In genomic region chr6:115076781-115077575, GRCm38 (mm10) we compare ENCODE assay signal across 21 mouse cellular contexts. TPM values are rescaled to one million over a fixed set of nuclear protein-coding genes. Genes with fewer than 3 reads are reported as not detected.
DNase-seq lines count a peak whose midpoint lies in the region; ATAC-seq and TF ChIP-seq lines count a peak whose summit lies in the region.
"Had no signal": no experiment of that assay in that cellular context is flagged by ENCODE, and none has a peak within 500 bp of the region (broad histone marks: within the 10 kb centered on the region; RNA-seq: fewer than 3 reads in every experiment).

No protein-coding gene starts in this region.

- no peaks in the 10 kb centered on the region for H3K36me3 ChIP-seq in midbrain, postnatal 0 days (ENCODE audit: insufficient read depth, low read length)
- no peaks in the 10 kb centered on the region for H3K36me3 ChIP-seq in midbrain, embryonic 10.5 days
- H3K36me3 ChIP-seq in lung, embryonic 14.5 days (ENCODE audit: insufficient read depth): no peaks in the 10 kb centered on the region
- H3K36me3 ChIP-seq: midbrain, embryonic 13.5 days; neural tube, embryonic 15.5 days had no signal

- H3K27ac ChIP-seq in midbrain, postnatal 0 days (ENCODE audit: low read depth, low read length): no peak overlapping the region
- no peak overlapping the region for H3K27ac ChIP-seq in midbrain, embryonic 10.5 days (replicated peaks)
- peak overlapping the region; percentile 24; the same call in 1 of the 2 replicates for H3K27ac ChIP-seq in lung, embryonic 14.5 days (ENCODE audit: low read depth)
- H3K27ac ChIP-seq: kidney, postnatal 0 days; layer of hippocampus, adult 2 months; macrophage; midbrain, embryonic 13.5 days; neural tube, embryonic 15.5 days had no signal

- H3K27me3 ChIP-seq in midbrain, postnatal 0 days (ENCODE audit: insufficient read depth, low read length): no peaks in the 10 kb centered on the region
- H3K27me3 ChIP-seq in midbrain, embryonic 10.5 days (ENCODE audit: low read depth, poor library complexity, severe bottlenecking): no peaks in the 10 kb centered on the region
- H3K27me3 ChIP-seq in lung, embryonic 14.5 days (ENCODE audit: insufficient read depth, low read length): no peaks in the 10 kb centered on the region
- H3K27me3 ChIP-seq: CH12.LX; midbrain, embryonic 13.5 days; neural tube, embryonic 15.5 days had no signal

- no peak overlapping the region for H3K4me2 ChIP-seq in midbrain, postnatal 0 days (ENCODE audit: low read depth, low read length, poor library complexity, severe bottlenecking)
- H3K4me2 ChIP-seq in lung, embryonic 14.5 days: no peak overlapping the region
- H3K4me2 ChIP-seq: midbrain, embryonic 13.5 days; neural tube, embryonic 15.5 days had no signal

- 49% methylated on average over 9 of the region's 9 CpGs for WGBS in midbrain, postnatal 0 days
- 54% methylated on average over 9 of the region's 9 CpGs for WGBS in midbrain, embryonic 10.5 days
- 23% methylated on average over 9 of the region's 9 CpGs for WGBS in lung, embryonic 14.5 days

- H3K9ac ChIP-seq in midbrain, postnatal 0 days (replicated peaks; ENCODE audit: low read length, poor library complexity, severe bottlenecking): no peak overlapping the region
- no peak overlapping the region for H3K9ac ChIP-seq in lung, embryonic 14.5 days
- H3K9ac ChIP-seq: midbrain, embryonic 13.5 days; neural tube, embryonic 15.5 days had no signal

- peak; percentile 26 to 42 for DNase-seq in cerebellum, adult 18-20 months
- DNase-seq in cerebellum, adult 11 months: no peak
- DNase-seq in midbrain, postnatal 0 days (ENCODE audit: low spot score): peak; percentile 35
- no peak for DNase-seq in midbrain, embryonic 10.5 days (ENCODE audit: low spot score)
- peak; percentile 84 for DNase-seq in lung, embryonic 14.5 days
- peak; percentile 54 to 59 for DNase-seq in lung, postnatal 4 days
- DNase-seq in ovary, adult 18-20 months (ENCODE audit: low spot score): no peak
- no peak for DNase-seq in right cerebral cortex, postnatal 4 days
- DNase-seq: left cerebral cortex, postnatal 4 days; retina, postnatal 1 day; thymus, postnatal 4 days had no signal

- no peaks in the 10 kb centered on the region for H3K9me3 ChIP-seq in midbrain, postnatal 0 days (ENCODE audit: low read length)
- no peaks in the 10 kb centered on the region for H3K9me3 ChIP-seq in midbrain, embryonic 10.5 days (replicated peaks)
- no peaks in the 10 kb centered on the region for H3K9me3 ChIP-seq in lung, embryonic 14.5 days (ENCODE audit: low read depth, low read length)
- H3K9me3 ChIP-seq: midbrain, embryonic 13.5 days; neural tube, embryonic 15.5 days had no signal

- H3K4me3 ChIP-seq in midbrain, postnatal 0 days (ENCODE audit: low read depth, low read length): no peak overlapping the region
- no peak overlapping the region for H3K4me3 ChIP-seq in midbrain, embryonic 10.5 days
- no peak overlapping the region for H3K4me3 ChIP-seq in lung, embryonic 14.5 days (ENCODE audit: low read depth, low read length)
- H3K4me3 ChIP-seq: layer of hippocampus, adult 2 months; midbrain, embryonic 13.5 days; myocyte; neural tube, embryonic 15.5 days had no signal

- no peak for ATAC-seq in midbrain, postnatal 0 days (ENCODE audit: low FRiP score)
- peak; percentile 91 for ATAC-seq in lung, embryonic 14.5 days (ENCODE audit: insufficient read depth)
- ATAC-seq: forebrain, embryonic 16.5 days; midbrain, embryonic 13.5 days had no signal

- no peak for TF ChIP-seq CTCF in midbrain, postnatal 0 days (IDR thresholded peaks at IDR 0.05)
- TF ChIP-seq CTCF in lung, embryonic 14.5 days (IDR thresholded peaks at IDR 0.05; ENCODE audit: low read depth): no peak

- no peaks in the 10 kb centered on the region for H3K4me1 ChIP-seq in midbrain, postnatal 0 days (ENCODE audit: insufficient read depth, low read length)
- peaks cover 6% of the 10 kb centered on the region; the same call in 1 of the 2 replicates for H3K4me1 ChIP-seq in midbrain, embryonic 10.5 days
- peaks cover 6% of the 10 kb centered on the region; the same call in 1 of the 2 replicates for H3K4me1 ChIP-seq in lung, embryonic 14.5 days (ENCODE audit: insufficient read depth)
- H3K4me1 ChIP-seq: midbrain, embryonic 13.5 days had no signal

RNA-seq across cellular contexts. Expression of gene Tamm41, which starts 39.3 kb away (rescaled TPM):
- total RNA-seq in midbrain, postnatal 0 days (2014; rRNA removed): 39.4 and 50.8 TPM in 2 replicates
- 45.9 and 47.7 TPM in 2 replicates for polyA plus RNA-seq in midbrain, postnatal 0 days (2015; fragmentation: Nextera tagmentation; extraction: Ambion mirVana)
- polyA plus RNA-seq in midbrain, embryonic 10.5 days (2016; fragmentation: Nextera tagmentation; extraction: Ambion mirVana): 85.6 and 100 TPM in 2 replicates
- polyA plus RNA-seq in lung, embryonic 14.5 days (2014; fragmentation: Nextera tagmentation; extraction: Ambion mirVana): 76.2 and 76.7 TPM in 2 replicates

RNA-seq across cellular contexts. Expression of gene Syn2, which starts 57.7 kb away (rescaled TPM):
- 134 and 145 TPM in 2 replicates for total RNA-seq in midbrain, postnatal 0 days (2014; rRNA removed)
- 89.5 and 95.2 TPM in 2 replicates for polyA plus RNA-seq in midbrain, postnatal 0 days (2015; fragmentation: Nextera tagmentation; extraction: Ambion mirVana)
- polyA plus RNA-seq in midbrain, embryonic 10.5 days (2016; fragmentation: Nextera tagmentation; extraction: Ambion mirVana): 1.3 and 2.7 TPM in 2 replicates
- polyA plus RNA-seq in lung, embryonic 14.5 days (2014; fragmentation: Nextera tagmentation; extraction: Ambion mirVana): 0.72 and 1.7 TPM in 2 replicates
- total RNA-seq: granulocyte monocyte progenitor cell, adult 5-6 weeks; hematopoietic stem cell, adult 5-6 weeks had no signal
- polyA plus RNA-seq: macrophage had no signal

Comparison
In these comparisons a context has a peak if more than half of its experiments do, and no peak if none do; other contexts are left out.
1. DNase-seq: peak in cerebellum, adult 18-20 months (2 of 2), midbrain, postnatal 0 days (single experiment), lung, embryonic 14.5 days (single experiment) and lung, postnatal 4 days (2 of 2); none in cerebellum, adult 11 months (single experiment), midbrain, embryonic 10.5 days (single experiment), ovary, adult 18-20 months (single experiment) and right cerebral cortex, postnatal 4 days (single experiment).
2. RNA of gene Syn2, which starts 57.7 kb away (polyA plus RNA-seq): 89.5 to 95.2 TPM in midbrain, postnatal 0 days; 1.3 to 2.7 TPM in midbrain, embryonic 10.5 days and 0.72 to 1.7 TPM in lung, embryonic 14.5 days; every median in the first group is over 10 times any median in the second.